Mouse (Mus musculus) right cerebral cortex, postnatal 36 days (tissue): ENCODE measurements around the gene Trcg1.

Experiments
- DNase-seq, 2 experiments: peaks; one replicate each; pipeline ENCODE4 v3.0.0; 2022; ENCODE audit warnings: low spot score in 2 of 2, mixed read lengths in 1 of 2

Trcg1 gene

DNA sequence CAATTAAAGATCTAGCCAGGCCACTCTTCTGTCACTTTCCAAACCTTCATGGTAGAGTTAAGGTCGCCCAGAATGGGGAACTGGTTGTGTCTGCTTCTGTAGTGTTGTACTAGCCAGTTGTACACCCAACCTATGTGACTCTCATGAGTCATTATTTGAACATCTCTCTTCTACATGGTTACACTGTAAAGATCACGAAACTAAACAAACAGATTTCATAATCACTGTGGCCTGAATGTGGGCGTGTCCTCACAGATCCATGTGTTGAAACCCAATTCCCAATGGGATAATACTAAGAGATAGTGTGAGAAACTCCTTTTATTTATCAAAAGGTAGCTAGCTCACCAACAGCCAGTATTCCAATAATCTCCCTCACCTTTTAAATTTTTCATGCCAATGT is 59.3 kb downstream of the Trcg1 start:
- no peak for DNase-seq

DNA sequence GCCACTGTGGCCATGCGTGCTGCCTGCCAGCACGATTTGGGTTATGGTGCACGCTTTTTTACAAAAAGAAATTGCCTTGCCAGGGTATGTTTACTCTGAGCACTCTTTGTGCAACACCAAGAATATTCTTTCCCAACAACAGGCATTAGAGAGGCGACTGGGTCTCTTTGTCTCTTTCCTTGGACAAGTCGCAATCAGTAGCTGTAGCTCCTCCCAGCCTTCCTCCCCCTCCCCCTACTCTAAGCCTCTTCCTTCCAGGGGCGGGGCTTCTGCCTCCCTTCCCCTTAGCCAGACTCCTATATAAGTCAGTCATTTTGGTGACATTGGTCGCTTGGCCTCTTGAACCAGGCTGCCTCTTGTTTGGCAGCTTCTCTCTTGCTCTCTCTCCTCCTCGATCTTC is 59.9 kb downstream of the Trcg1 start:
- DNase-seq = no peak

DNA sequence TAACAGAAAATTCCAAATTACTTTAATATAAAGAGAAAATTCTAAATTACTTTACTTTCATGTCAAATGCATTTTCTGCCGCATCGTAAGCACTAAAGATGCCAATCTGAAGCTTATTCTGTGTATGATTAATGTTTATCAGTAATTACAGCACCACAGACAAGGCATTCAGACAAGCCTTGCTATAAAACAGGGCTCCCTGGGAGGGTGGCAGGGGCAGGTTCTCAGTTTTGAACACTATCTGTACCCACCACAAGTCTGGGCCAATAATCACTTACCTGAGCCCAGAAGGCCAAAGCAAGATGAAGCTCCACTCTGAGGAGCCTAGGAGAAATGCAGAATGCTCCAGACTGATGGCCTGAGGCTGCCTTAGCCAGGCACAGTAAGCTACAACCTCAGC is 61.6 kb downstream of the Trcg1 start:
- no peak for DNase-seq
